Mouse (Mus musculus): ENCODE measurements around the gene Chmp4b. TPM values are rescaled to one million over a fixed set of nuclear protein-coding genes. Genes with fewer than 3 reads are reported as not detected.

The Chmp4b gene
- polyA plus RNA-seq, 1 experiment, result not detected

GRCm38 (mm10) chr2:154732503-154733141, 81.1 kb downstream of the Chmp4b start:
- Histone ChIP-seq H3K27ac (ENCODE audit: insufficient read depth, low read depth, low read length) (no peak overlapping the region), H3K4me1 (ENCODE audit: control insufficient read depth, insufficient read depth, low read length) (no peaks in the 10 kb centered on the region), H3K4me3 (ENCODE audit: insufficient read depth, low read depth, low read length) (no peak overlapping the region)
- TF ChIP-seq CTCF (IDR thresholded peaks at IDR 0.05; ENCODE audit: insufficient read depth, low read depth, low read length) (no peak), POLR2A (IDR thresholded peaks at IDR 0.05; ENCODE audit: insufficient read depth, low read depth, low read length) (no peak)
- 83% methylated on average over 9 of the region's 9 CpGs for WGBS

- no peak overlapping the region for H3K4me3 ChIP-seq (ENCODE audit: insufficient read depth, low read depth, low read length)
- no peak overlapping the region for H3K27ac ChIP-seq (ENCODE audit: insufficient read depth, low read depth, low read length)
- H3K4me1 ChIP-seq (ENCODE audit: control insufficient read depth, insufficient read depth, low read length), result no peaks in the 10 kb centered on the region
- TF ChIP-seq POLR2A (IDR thresholded peaks at IDR 0.05; ENCODE audit: insufficient read depth, low read depth, low read length) (no peak), CTCF (IDR thresholded peaks at IDR 0.05; ENCODE audit: insufficient read depth, low read depth, low read length) (no peak)
- 50% methylated on average over 9 of the region's 9 CpGs for WGBS
Observed at GRCm38 (mm10) chr2:154734977-154735376, 83.5 kb downstream of the Chmp4b start.

DNA sequence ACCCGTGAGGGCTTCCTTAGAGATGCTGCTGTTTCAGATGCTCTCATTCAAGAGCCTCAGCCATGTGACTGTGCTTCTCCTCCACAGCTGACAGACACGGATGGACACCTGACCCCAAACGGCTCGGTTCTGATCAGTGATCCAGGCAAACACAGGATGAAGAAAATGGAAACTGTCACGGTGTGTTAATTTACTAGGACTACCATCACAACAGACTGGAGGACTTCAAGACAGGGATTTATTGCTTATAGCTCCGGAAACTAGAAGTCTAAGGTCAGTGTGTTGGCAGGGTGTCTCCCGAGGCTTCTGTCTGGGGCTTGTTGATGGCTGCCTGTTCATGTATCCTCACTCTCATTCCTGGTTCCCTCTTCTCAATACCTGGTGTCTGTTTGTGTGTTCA, 83.9 kb downstream of the Chmp4b start:
- H3K4me1 ChIP-seq (ENCODE audit: control insufficient read depth, insufficient read depth, low read length), result no peaks in the 10 kb centered on the region
- no peak for TF ChIP-seq CTCF (IDR thresholded peaks at IDR 0.05; ENCODE audit: insufficient read depth, low read depth, low read length)
- no peak for TF ChIP-seq POLR2A (IDR thresholded peaks at IDR 0.05; ENCODE audit: insufficient read depth, low read depth, low read length)
- H3K4me3 ChIP-seq (ENCODE audit: insufficient read depth, low read depth, low read length), result no peak overlapping the region
- 74% methylated on average over 7 of the region's 7 CpGs for WGBS
- no peak overlapping the region for H3K27ac ChIP-seq (ENCODE audit: insufficient read depth, low read depth, low read length)

GRCm38 (mm10) chr2:154735986-154736385, 84.5 kb downstream of the Chmp4b start:
- H3K27ac ChIP-seq (ENCODE audit: insufficient read depth, low read depth, low read length), result no peak overlapping the region
- no peak overlapping the region for H3K4me3 ChIP-seq (ENCODE audit: insufficient read depth, low read depth, low read length)
- WGBS, result 78% methylated on average over 7 of the region's 7 CpGs
- no peak for TF ChIP-seq POLR2A (IDR thresholded peaks at IDR 0.05; ENCODE audit: insufficient read depth, low read depth, low read length)
- no peak for TF ChIP-seq CTCF (IDR thresholded peaks at IDR 0.05; ENCODE audit: insufficient read depth, low read depth, low read length)
- H3K4me1 ChIP-seq (ENCODE audit: control insufficient read depth, insufficient read depth, low read length), result no peaks in the 10 kb centered on the region

DNA sequence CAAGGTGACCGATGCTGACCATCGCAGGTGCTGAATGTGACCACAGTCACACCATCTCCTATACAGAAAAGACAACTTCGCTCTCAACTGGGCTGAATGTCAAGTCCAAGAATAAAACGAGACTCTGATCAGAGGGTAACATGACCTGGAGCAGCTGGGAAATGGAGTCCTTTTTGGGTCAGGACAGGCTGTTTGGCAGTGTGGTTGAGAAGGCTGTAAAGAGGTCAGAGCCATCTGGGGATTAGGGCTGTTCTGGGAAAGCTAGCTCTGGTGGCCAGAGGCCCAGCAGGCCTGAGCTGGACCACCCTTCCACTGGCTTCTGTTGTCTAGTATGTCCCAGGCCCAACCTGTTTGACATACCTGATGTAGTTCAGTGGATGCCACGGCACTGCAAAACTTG, 87.1 kb downstream of the Chmp4b start:
- Histone ChIP-seq H3K4me1 (ENCODE audit: control insufficient read depth, insufficient read depth, low read length) (no peaks in the 10 kb centered on the region), H3K4me3 (ENCODE audit: insufficient read depth, low read depth, low read length) (no peak overlapping the region), H3K27ac (ENCODE audit: insufficient read depth, low read depth, low read length) (no peak overlapping the region)
- no peak for TF ChIP-seq POLR2A (IDR thresholded peaks at IDR 0.05; ENCODE audit: insufficient read depth, low read depth, low read length)
- no peak for TF ChIP-seq CTCF (IDR thresholded peaks at IDR 0.05; ENCODE audit: insufficient read depth, low read depth, low read length)
- WGBS, result 87% methylated on average over 5 of the region's 5 CpGs

DNA sequence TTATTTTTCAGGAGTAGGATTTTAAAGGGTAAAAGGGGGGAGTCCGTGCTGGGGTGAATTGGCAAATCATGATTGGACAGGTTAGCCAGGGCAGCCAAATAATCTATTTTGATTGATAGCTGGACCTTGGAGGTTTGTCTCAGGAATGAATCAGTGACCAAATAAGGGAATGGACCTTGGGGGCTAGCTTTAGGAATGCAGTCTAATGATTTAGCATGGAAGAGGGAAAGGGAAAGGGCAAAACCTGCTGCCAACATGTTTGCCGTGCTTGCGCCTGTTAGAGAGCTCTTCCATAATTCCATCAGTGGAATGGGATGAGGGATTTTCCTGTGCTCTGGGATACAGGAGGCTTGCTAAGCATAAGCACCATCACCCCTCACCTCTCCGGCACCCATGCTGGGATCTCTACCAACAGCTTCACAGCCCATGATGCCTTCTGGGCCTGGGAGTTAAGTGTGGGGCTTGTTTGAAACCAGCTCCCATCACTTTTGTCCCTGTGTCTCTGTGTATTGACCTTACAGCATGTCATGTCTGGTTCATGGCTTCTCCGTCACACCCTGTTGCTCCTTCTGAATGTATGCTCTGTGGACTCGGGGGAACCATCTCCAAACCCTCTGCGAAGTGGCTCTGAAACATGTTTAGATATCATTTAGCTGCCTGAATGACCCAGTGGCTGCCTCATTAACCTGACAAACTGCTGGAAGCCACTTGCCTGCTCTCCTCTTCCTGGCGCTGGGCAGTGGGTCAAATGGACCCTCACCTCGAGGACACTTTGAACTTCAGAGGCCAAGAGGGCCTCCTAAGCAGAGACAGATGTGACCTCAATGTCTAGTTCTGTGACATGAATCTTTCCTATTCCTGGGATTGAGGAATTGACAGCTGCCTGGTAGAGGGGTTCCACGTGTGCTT, 91.7 kb downstream of the Chmp4b start:
- Histone ChIP-seq H3K4me3 (ENCODE audit: insufficient read depth, low read depth, low read length) (no peak overlapping the region), H3K27ac (ENCODE audit: insufficient read depth, low read depth, low read length) (no peak overlapping the region), H3K4me1 (ENCODE audit: control insufficient read depth, insufficient read depth, low read length) (no peaks in the 10 kb centered on the region)
- WGBS, result 88% methylated on average over 10 of the region's 10 CpGs
- TF ChIP-seq CTCF (IDR thresholded peaks at IDR 0.05; ENCODE audit: insufficient read depth, low read depth, low read length) (no peak), POLR2A (IDR thresholded peaks at IDR 0.05; ENCODE audit: insufficient read depth, low read depth, low read length) (no peak)

DNA sequence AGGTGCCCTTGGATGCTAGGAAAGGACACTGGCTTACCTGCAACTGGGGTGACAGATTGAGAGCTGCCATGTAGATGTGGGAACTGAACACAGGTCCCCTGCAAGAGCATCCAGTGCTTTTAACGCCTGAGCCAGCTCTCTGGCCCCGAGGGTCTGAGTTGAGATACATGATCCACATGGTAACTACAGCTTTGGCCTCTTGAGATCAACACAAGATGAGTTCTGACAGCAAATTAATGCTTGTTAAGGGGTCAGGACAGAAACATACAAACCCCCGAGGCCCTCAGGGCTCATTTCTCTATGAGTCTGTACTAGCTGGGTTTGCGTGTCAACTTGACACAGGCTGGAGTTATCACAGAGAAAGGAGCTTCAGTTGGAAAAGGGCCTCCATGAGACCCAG, 92.4 kb downstream of the Chmp4b start:
- Histone ChIP-seq H3K27ac (ENCODE audit: insufficient read depth, low read depth, low read length) (no peak overlapping the region), H3K4me3 (ENCODE audit: insufficient read depth, low read depth, low read length) (no peak overlapping the region), H3K4me1 (ENCODE audit: control insufficient read depth, insufficient read depth, low read length) (peaks cover under 1% of the 10 kb centered on the region; the same call in 1 of the 2 replicates)
- WGBS, result 86% methylated on average over 4 of the region's 4 CpGs
- TF ChIP-seq CTCF (IDR thresholded peaks at IDR 0.05; ENCODE audit: insufficient read depth, low read depth, low read length) (no peak), POLR2A (IDR thresholded peaks at IDR 0.05; ENCODE audit: insufficient read depth, low read depth, low read length) (no peak)

Other genes starting within 250 kb of the Chmp4b start
- gene Snta1, start 243.6 kb upstream of the Chmp4b start, polyA plus RNA-seq (2012; ENCODE audit: insufficient read depth, insufficient read length, low replicate concordance, missing spikeins), result not detected in 2 replicates
- gene Cbfa2t2, start 215.2 kb upstream of the Chmp4b start, polyA plus RNA-seq (2012; ENCODE audit: insufficient read depth, insufficient read length, low replicate concordance, missing spikeins), result not detected in 2 replicates
- not detected in 2 replicates for gene 1700003F12Rik, start 104.6 kb upstream of the Chmp4b start, polyA plus RNA-seq (2012; ENCODE audit: insufficient read depth, insufficient read length, low replicate concordance, missing spikeins)
- not detected in 2 replicates for gene Actl10, start 99.9 kb upstream of the Chmp4b start, polyA plus RNA-seq (2012; ENCODE audit: insufficient read depth, insufficient read length, low replicate concordance, missing spikeins)
- gene Necab3, start 92.8 kb upstream of the Chmp4b start, polyA plus RNA-seq (2012; ENCODE audit: insufficient read depth, insufficient read length, low replicate concordance, missing spikeins), result not detected in 2 replicates
- not detected in 2 replicates for gene E2f1, start 81.8 kb upstream of the Chmp4b start, polyA plus RNA-seq (2012; ENCODE audit: insufficient read depth, insufficient read length, low replicate concordance, missing spikeins)
- gene Pxmp4, start 48.0 kb upstream of the Chmp4b start, polyA plus RNA-seq (2012; ENCODE audit: insufficient read depth, insufficient read length, low replicate concordance, missing spikeins), result not detected in 2 replicates
- not detected in 2 replicates for gene Zfp341, start 38.4 kb upstream of the Chmp4b start, polyA plus RNA-seq (2012; ENCODE audit: insufficient read depth, insufficient read length, low replicate concordance, missing spikeins)
- gene 4930519P11Rik, start 38.3 kb upstream of the Chmp4b start, polyA plus RNA-seq (2012; ENCODE audit: insufficient read depth, insufficient read length, low replicate concordance, missing spikeins), result not detected in 2 replicates
- not detected in 2 replicates for gene Gm14214, start 118.3 kb downstream of the Chmp4b start, polyA plus RNA-seq (2012; ENCODE audit: insufficient read depth, insufficient read length, low replicate concordance, missing spikeins)
- not detected in 2 replicates for gene Raly, start 139.4 kb downstream of the Chmp4b start, polyA plus RNA-seq (2012; ENCODE audit: insufficient read depth, insufficient read length, low replicate concordance, missing spikeins)
- not detected in 2 replicates for gene a, start 139.7 kb downstream of the Chmp4b start, polyA plus RNA-seq (2012; ENCODE audit: insufficient read depth, insufficient read length, low replicate concordance, missing spikeins)
- not detected in 2 replicates for gene Eif2s2, start 241.2 kb downstream of the Chmp4b start, polyA plus RNA-seq (2012; ENCODE audit: insufficient read depth, insufficient read length, low replicate concordance, missing spikeins)